Mouse (Mus musculus): ENCODE data around the gene Il2rb.

DNA sequence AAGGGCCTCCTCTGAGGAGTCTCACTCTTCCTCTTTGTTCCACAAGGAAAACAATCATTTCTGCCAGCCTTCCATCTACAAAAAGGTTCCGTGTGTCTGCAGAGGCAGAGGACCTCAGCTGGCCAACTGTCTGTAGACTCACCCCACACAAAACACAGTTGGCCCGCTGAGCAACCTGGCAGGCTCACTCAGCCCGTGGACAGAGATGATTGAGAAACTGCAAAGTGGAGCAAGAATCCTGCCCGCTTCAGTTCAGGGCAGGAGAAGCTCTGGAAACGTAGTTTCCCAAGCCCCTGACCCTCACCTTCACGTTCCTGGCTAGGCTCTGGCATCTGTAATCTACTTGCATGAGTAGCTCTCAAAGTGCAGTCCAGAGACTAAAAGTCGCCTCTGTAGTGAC lies 48.0 kb downstream of the Il2rb start:
- no peak for TF ChIP-seq CTCF (conservative IDR thresholded peaks at IDR 0.05; ENCODE audit: low read length)
- no peak for TF ChIP-seq NANOG (IDR thresholded peaks at IDR 0.05; ENCODE audit: borderline replicate concordance, low read length)
- no peak for TF ChIP-seq POU5F1 (IDR thresholded peaks at IDR 0.05; ENCODE audit: borderline replicate concordance, low read length)

Data from E14TG2a.4 (cell line).